Mouse (Mus musculus): Measurements from ENCODE around the gene Lrrc61. TPM values are rescaled to one million over a fixed set of nuclear protein-coding genes. Genes with fewer than 3 reads are reported as not detected.

Gene Lrrc61
- polyA plus RNA-seq, 1 experiment from 2014 or later, result 16.7 TPM

DNA sequence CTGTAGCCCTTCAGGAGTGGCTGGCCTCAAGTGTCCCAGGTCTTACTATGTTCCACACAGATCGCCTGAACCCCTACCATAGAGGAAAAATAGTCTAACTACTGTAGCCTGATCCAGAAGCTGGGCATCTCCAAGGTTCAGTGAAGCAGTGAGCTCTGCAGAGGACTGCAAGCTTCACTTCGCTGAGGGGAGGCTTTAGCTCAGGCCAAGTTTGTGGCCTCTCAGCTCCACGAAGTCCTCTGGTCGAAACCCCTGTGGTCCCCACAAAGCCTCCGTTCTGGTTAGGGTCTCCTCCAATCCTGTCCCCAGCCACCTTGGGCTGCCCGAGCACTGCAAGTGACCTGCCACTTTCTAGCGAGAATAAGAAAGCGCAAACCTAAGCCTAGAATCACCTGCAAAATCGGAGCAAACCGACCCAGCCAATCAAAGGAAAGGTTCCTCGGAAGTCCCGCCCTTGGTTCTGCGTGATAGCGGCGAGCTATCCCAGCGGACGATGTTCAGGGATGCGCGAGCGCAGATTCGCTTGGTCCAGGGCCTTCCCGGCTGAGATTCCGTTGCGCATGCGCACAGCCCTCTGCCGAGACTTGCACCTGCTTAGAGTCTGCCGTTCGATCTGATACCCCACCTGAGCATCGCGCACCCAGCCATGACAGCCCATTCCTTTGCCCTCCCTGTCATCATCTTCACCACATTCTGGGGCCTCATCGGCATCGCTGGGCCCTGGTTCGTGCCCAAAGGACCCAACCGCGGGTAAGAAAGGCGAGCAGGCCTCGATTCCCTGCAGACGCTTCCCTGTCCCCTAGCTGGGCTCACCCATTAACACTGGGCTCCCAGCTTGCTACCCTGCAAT lies 17.3 kb upstream of the Lrrc61 start, which contains the start of gene Atp6v0e2:
Gene Atp6v0e2 (plus strand): TSS at position 511 of the 850 bp plus-strand sequence.
- Histone ChIP-seq H3K36me3 (replicated peaks) (peaks cover 17% of the 10 kb centered on the region), H3K9ac (peak within 1 kb of the TSS; percentile 82), H3K4me2 (peak within 1 kb of the TSS; percentile 88), H3K9me3 (no peaks in the 10 kb centered on the region), H3K27ac (peak within 1 kb of the TSS; percentile 70), H3K4me1 (peaks cover 23% of the 10 kb centered on the region), H3K27me3 (no peaks in the 10 kb centered on the region), H3K4me3 (replicated peaks) (peak within 1 kb of the TSS; percentile 58)
- ATAC-seq (ENCODE audit: low FRiP score), result peak; percentile 95
- 3% methylated on average over 38 of the region's 38 CpGs for WGBS

- peaks cover 23% of the 10 kb centered on the region for H3K4me1 ChIP-seq
- peak overlapping the region; percentile 88 for H3K4me2 ChIP-seq
- H3K9ac ChIP-seq, result 0 out of 2 replicates have a peak overlapping the region, but pooled peaks have one; percentile 82
- peaks cover 22% of the 10 kb centered on the region for H3K36me3 ChIP-seq (replicated peaks)
- H3K4me3 ChIP-seq (replicated peaks), result no peak overlapping the region; the same call in 1 of the 2 replicates
- ATAC-seq (ENCODE audit: low FRiP score), result no peak
- no peak overlapping the region for H3K27ac ChIP-seq
- H3K27me3 ChIP-seq, result no peaks in the 10 kb centered on the region
- H3K9me3 ChIP-seq, result no peaks in the 10 kb centered on the region
- WGBS, result 68% methylated on average over 5 of the region's 5 CpGs
Observed at GRCm38 (mm10) chr6:48538841-48539737, 15.5 kb upstream of the Lrrc61 start.

- Histone ChIP-seq H3K4me2 (no peak overlapping the region), H3K4me3 (replicated peaks) (no peak overlapping the region), H3K27me3 (no peaks in the 10 kb centered on the region), H3K9me3 (no peaks in the 10 kb centered on the region), H3K9ac (no peak overlapping the region), H3K27ac (no peak overlapping the region), H3K4me1 (peaks cover 23% of the 10 kb centered on the region), H3K36me3 (replicated peaks) (peaks cover 22% of the 10 kb centered on the region)
- no peak for ATAC-seq (ENCODE audit: low FRiP score)
- WGBS, result 76% methylated on average over 5 of the region's 5 CpGs
Observed at GRCm38 (mm10) chr6:48539860-48540259, 14.7 kb upstream of the Lrrc61 start.

GRCm38 (mm10) chr6:48540721-48541120 lies 13.9 kb upstream of the Lrrc61 start:
- Histone ChIP-seq H3K4me2 (no peak overlapping the region), H3K9ac (no peak overlapping the region), H3K36me3 (replicated peaks) (peaks cover 22% of the 10 kb centered on the region), H3K9me3 (no peaks in the 10 kb centered on the region), H3K27ac (no peak overlapping the region), H3K27me3 (no peaks in the 10 kb centered on the region), H3K4me1 (peaks cover 23% of the 10 kb centered on the region), H3K4me3 (replicated peaks) (no peak overlapping the region)
- no peak for ATAC-seq (ENCODE audit: low FRiP score)
- WGBS, result 82% methylated on average over 3 of the region's 3 CpGs

GRCm38 (mm10) chr6:48541560-48542450 lies 12.8 kb upstream of the Lrrc61 start:
- ATAC-seq (ENCODE audit: low FRiP score), result no peak
- Histone ChIP-seq H3K9me3 (no peaks in the 10 kb centered on the region), H3K4me3 (replicated peaks) (no peak overlapping the region), H3K4me2 (no peak overlapping the region), H3K36me3 (replicated peaks) (peaks cover 22% of the 10 kb centered on the region), H3K27me3 (no peaks in the 10 kb centered on the region), H3K27ac (no peak overlapping the region), H3K9ac (no peak overlapping the region), H3K4me1 (peaks cover 20% of the 10 kb centered on the region)
- 69% methylated on average over 7 of the region's 7 CpGs for WGBS

DNA sequence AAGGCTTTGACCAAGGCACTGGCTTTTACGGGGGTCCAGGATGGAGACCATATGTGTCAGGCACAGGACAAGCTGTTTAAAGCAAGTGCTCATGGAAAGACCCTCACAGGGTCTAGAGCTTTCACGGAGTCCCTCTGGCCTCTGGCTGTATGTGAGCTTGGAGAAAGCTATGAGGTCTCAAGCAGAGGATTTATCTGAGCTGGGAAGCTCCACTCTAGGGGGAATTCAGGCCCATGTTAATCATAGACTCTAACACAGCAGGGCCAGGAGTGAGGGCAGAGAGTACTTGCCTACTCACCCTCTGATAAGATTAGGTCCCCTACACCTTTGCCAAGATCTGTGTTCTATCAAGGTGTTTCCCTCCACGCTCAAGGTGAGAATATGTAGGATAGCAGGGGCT lies 12.0 kb upstream of the Lrrc61 start:
- no peaks in the 10 kb centered on the region for H3K9me3 ChIP-seq
- H3K4me1 ChIP-seq, result peaks cover 16% of the 10 kb centered on the region
- no peaks in the 10 kb centered on the region for H3K27me3 ChIP-seq
- no peak overlapping the region for H3K4me2 ChIP-seq
- no peak overlapping the region for H3K27ac ChIP-seq
- WGBS, result 89% methylated on average over 3 of the region's 3 CpGs
- no peak overlapping the region for H3K9ac ChIP-seq
- no peak overlapping the region for H3K4me3 ChIP-seq (replicated peaks)
- ATAC-seq (ENCODE audit: low FRiP score), result no peak
- peaks cover 22% of the 10 kb centered on the region for H3K36me3 ChIP-seq (replicated peaks)

DNA sequence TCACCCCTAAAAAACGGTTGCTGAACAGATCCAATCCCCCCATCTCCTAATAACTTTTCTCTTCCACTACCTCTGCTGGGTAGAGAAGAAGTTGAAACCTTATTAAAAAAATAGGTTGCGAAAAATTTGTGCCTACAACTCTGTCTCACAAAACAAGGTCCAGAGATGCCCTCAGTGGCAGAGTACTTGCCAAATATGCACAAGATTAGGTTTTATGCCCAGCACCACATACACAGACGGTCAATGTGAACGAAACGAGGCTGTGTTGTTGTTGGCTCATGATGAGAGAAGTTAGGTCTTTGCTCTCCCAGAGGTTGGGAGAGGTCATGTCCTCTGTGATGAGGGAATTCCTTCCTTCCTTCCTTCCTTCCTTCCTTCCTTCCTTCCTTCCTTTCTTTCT lies 9.3 kb upstream of the Lrrc61 start:
- ATAC-seq (ENCODE audit: low FRiP score), result no peak
- 84% methylated on average over 5 of the region's 5 CpGs for WGBS
- Histone ChIP-seq H3K4me1 (no peaks in the 10 kb centered on the region), H3K9ac (no peak overlapping the region), H3K4me3 (replicated peaks) (no peak overlapping the region), H3K36me3 (replicated peaks) (peaks cover 17% of the 10 kb centered on the region), H3K4me2 (no peak overlapping the region), H3K27ac (no peak overlapping the region), H3K27me3 (no peaks in the 10 kb centered on the region), H3K9me3 (no peaks in the 10 kb centered on the region)

DNA sequence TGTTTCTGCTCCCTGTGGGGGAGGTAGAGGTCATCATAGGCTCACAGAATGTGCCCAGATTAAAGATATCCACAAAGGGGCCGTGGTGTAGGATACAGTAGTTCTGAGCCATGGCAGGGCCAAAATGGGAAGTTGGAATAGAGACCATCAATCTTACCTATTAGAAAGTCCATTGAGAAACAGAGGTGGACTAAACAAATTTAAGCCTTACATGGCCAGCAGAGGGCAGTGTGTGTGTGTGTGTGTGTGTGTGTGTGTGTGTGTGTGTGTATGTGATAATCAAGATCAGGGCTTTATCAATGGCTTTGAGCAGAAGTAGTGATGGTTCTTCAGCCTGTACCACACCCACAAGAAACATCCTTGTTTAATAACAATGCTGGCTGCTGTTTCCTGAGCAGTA lies 8.3 kb upstream of the Lrrc61 start:
- ATAC-seq (ENCODE audit: low FRiP score), result no peak
- WGBS, result 74% methylated on average over 1 of the region's 1 CpGs
- H3K27ac ChIP-seq, result no peak overlapping the region

DNA sequence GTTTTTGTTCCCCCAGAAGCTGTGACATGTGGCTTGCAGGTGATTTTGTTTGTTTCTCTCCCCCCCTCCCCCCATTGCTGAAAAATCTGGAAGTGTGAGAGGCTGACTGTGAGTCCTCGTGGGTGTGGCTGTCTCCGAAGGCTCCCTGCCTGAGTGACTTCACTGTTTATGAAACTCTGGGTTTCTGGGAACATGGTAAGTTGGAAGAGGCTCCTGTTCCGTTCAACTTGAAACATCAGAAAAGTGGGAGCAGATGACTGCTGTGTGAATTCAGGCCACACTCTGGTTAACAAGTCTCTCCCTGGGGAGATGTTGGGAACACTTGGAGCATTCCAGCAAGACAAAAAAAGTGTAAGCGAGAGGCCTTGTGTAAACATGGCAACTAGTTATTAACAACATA lies 7.7 kb upstream of the Lrrc61 start:
- no peaks in the 10 kb centered on the region for H3K27me3 ChIP-seq

More for the DNA sequence above, 8.3 kb upstream of the Lrrc61 start:
- no peak overlapping the region for H3K4me2 ChIP-seq
- no peak overlapping the region for H3K9ac ChIP-seq
- no peak overlapping the region for H3K4me3 ChIP-seq (replicated peaks)
- peaks cover 9% of the 10 kb centered on the region for H3K36me3 ChIP-seq (replicated peaks)
- no peaks in the 10 kb centered on the region for H3K27me3 ChIP-seq
- H3K4me1 ChIP-seq, result no peaks in the 10 kb centered on the region
- H3K9me3 ChIP-seq, result no peaks in the 10 kb centered on the region

DNA sequence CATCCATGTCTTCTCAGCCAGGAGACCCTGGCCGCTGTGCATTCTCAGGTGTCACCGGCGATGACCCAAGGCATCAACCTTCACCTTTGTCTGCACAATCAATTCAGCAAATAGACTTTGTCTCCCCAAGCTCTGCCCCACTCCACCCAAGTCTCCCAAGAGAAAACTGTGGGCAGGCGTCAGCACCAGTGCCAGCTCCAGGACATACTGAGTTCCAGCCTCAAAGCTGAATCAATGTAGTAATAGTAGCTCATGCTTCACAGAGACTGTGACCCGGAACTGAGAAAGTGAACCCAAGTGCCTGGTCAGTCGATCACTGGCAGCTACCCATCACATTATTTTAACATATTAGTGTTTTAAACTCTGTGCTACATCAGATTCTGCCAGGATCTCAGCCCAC lies 6.3 kb upstream of the Lrrc61 start:
- Histone ChIP-seq H3K4me3 (replicated peaks) (no peak overlapping the region), H3K27me3 (no peaks in the 10 kb centered on the region)
- no peak for ATAC-seq (ENCODE audit: low FRiP score)

More for the DNA sequence above, 7.7 kb upstream of the Lrrc61 start:
- Histone ChIP-seq H3K27ac (no peak overlapping the region), H3K4me2 (no peak overlapping the region), H3K4me1 (no peaks in the 10 kb centered on the region), H3K36me3 (replicated peaks) (peaks cover 8% of the 10 kb centered on the region), H3K4me3 (replicated peaks) (no peak overlapping the region), H3K9ac (no peak overlapping the region), H3K9me3 (no peaks in the 10 kb centered on the region)
- no peak for ATAC-seq (ENCODE audit: low FRiP score)
- 76% methylated on average over 4 of the region's 4 CpGs for WGBS

GRCm38 (mm10) chr6:48552918-48553317 lies 1.7 kb upstream of the Lrrc61 start:
- no peaks in the 10 kb centered on the region for H3K27me3 ChIP-seq
- H3K9ac ChIP-seq, result no peak overlapping the region
- WGBS, result 67% methylated on average over 4 of the region's 4 CpGs
- H3K4me1 ChIP-seq, result peaks cover 16% of the 10 kb centered on the region
- H3K9me3 ChIP-seq, result no peaks in the 10 kb centered on the region
- H3K27ac ChIP-seq, result no peak overlapping the region
- H3K4me3 ChIP-seq (replicated peaks), result no peak overlapping the region
- H3K4me2 ChIP-seq, result no peak overlapping the region
- ATAC-seq (ENCODE audit: low FRiP score), result no peak
- peaks cover 9% of the 10 kb centered on the region for H3K36me3 ChIP-seq (replicated peaks)

More for the DNA sequence above, 6.3 kb upstream of the Lrrc61 start:
- no peaks in the 10 kb centered on the region for H3K9me3 ChIP-seq
- no peak overlapping the region for H3K27ac ChIP-seq
- H3K36me3 ChIP-seq (replicated peaks), result no peaks in the 10 kb centered on the region
- H3K4me2 ChIP-seq, result no peak overlapping the region
- WGBS, result 86% methylated on average over 6 of the region's 6 CpGs
- H3K9ac ChIP-seq, result no peak overlapping the region
- no peaks in the 10 kb centered on the region for H3K4me1 ChIP-seq
